Mouse (Mus musculus) stomach, postnatal 0 days (tissue): Measurements from ENCODE around the gene Ank2.

Experiments
- CTCF ChIP-seq: IDR thresholded peaks from 2 replicates; pipeline ENCODE4 v1.5.1; 2016; ENCODE audit warnings: antibody characterized with exemption, low read depth, mild to moderate bottlenecking, moderate library complexity
- EP300 ChIP-seq: optimal IDR thresholded peaks from 2 replicates; pipeline ENCODE3; 2016; ENCODE audit warnings: antibody characterized with exemption

DNA sequence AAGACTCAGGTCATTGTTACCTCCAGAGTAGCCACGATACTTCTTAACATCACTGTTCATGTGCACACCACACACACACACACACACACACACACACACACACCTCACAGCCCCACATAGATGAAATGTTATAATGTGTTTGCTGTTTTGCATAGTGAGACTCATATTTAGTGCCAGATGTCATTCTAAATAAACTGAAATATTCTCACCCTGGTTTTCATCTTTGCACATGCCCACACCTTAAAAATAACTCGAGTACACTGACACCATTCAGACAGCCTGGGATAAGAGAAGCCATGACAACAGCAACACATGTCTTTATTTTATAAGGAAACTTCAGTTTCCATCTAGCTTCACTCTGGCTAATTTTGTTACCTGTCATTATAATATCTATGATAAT is 312.1 kb downstream of the Ank2 start:
- no peak for TF ChIP-seq CTCF
- TF ChIP-seq EP300 = no peak
